Mouse (Mus musculus): ENCODE results near the gene Lrrc56. TPM values are rescaled to one million over a fixed set of nuclear protein-coding genes. Genes with fewer than 3 reads are reported as not detected.

The Lrrc56 gene
- 14.0 and 21.8 TPM in 2 replicates for polyA plus RNA-seq (2016; fragmentation: Nextera tagmentation; extraction: Ambion mirVana)

DNA sequence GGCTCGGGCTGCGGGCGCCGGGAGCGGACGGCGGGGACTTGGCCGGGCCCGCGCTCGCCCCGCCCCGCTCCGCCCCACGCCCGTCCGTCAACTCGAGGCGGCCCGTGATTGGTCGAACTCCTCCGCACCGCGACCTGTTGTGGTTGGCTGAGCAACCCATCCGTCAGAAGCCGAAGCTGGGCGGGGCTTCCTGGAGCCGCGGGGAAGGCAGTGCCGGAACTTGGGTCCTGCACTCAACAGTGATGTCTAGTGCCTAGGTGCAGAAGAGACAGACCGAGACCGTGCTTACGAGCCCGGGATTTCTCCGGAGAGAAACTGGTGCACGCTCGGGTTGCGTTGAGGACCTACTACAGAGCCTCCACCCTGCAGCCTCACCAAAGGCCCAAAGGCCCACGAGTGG is at the start of gene Lrrc56, which contains the start of gene Hras:
Gene Lrrc56 (plus strand): TSS at position 210 of the 400 bp plus-strand sequence.
Gene Hras (minus strand): TSS at position 58 of the 400 bp plus-strand sequence.
- under 1% methylated on average over 29 of the region's 39 CpGs for WGBS
- H3K9me3 ChIP-seq (replicated peaks), result no peaks in the 10 kb centered on the region
- peaks cover 32% of the 10 kb centered on the region for H3K4me1 ChIP-seq
- peak within 1 kb of the TSS; percentile 85 for H3K4me3 ChIP-seq
- no peaks in the 10 kb centered on the region for H3K27me3 ChIP-seq (ENCODE audit: low read depth, poor library complexity, severe bottlenecking)
- peaks cover 39% of the 10 kb centered on the region for H3K36me3 ChIP-seq
- peak within 1 kb of the TSS; percentile 92 for H3K27ac ChIP-seq
- DNase-seq (ENCODE audit: low spot score), result peak; percentile 99

DNA sequence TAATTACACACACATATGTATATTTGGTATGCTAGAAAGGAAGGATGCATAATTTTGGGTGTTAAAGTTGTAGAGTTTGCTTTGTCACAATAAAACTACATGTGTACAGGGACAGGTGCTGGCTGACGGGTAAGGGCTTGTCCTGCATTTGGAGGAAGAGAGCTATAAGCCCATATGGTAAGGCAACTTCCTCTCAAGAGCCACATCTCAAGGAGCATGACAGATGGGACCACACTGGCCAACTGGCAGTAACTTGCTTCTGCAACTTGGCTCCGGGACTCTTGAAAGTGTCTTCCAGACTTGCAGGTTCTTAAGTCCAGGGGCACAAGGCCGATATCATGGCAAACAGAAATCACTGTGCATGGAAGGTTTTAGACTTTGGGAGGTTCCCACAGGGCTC is 49.3 kb upstream of the Lrrc56 start:
- no peak for DNase-seq (ENCODE audit: low spot score)
- WGBS, result 93% methylated on average over 3 of the region's 3 CpGs
- H3K27me3 ChIP-seq (ENCODE audit: low read depth, poor library complexity, severe bottlenecking), result no peaks in the 10 kb centered on the region
- H3K36me3 ChIP-seq, result peaks cover 89% of the 10 kb centered on the region
- H3K9me3 ChIP-seq (replicated peaks), result no peaks in the 10 kb centered on the region
- H3K4me3 ChIP-seq, result no peak overlapping the region
- H3K4me1 ChIP-seq, result no peaks in the 10 kb centered on the region
- H3K27ac ChIP-seq, result no peak overlapping the region

DNA sequence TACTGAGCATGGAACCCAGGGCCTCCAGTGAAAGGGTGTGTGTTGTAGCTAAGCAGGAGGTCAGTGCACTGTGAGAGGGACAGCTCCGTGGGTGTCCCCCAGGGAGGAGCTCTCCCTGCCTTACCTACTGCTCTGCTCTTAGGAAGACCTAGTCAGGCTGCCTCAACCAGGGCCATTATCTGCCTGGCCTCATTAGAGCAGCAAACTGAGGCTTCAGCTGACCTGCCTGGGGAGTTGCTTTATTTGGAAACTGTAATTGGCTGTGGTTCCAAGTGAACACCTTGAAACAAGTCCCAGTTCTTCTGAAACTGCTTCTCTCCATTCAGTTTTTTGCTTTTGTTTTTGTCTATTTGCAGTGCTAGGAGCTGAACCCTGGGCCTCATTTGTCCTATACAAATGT is 48.6 kb upstream of the Lrrc56 start:
- WGBS, result 50% methylated on average over 1 of the region's 1 CpGs

DNA sequence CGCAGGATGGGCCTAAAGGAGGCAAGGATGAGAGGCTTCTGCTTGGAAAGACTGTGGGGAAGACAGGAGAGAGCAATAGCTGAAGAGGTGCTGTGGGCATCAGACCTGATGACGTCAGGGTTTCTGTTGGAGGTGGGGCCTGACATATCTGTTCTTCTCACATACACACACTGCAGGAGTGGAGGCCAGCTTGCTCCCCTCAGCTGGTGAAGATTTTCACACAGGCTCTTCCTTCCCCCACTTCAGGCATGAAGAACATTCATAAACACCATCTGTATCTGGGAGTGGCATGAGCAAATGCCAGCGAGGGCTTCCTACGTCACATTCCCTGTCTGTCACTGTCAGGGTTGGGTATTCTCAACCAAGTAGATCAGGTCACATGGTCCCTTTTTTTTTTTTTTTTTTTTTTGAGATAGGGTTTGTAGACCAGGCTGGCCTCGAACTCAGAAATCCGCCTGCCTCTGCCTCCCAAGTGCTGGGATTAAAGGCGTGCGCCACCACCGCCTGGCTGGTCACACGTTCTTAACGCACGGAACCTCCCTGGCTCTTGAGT is 47.8 kb upstream of the Lrrc56 start:
- H3K4me3 ChIP-seq, result no peak overlapping the region
- H3K4me1 ChIP-seq, result no peaks in the 10 kb centered on the region
- 97% methylated on average over 12 of the region's 12 CpGs for WGBS

More for the DNA sequence above, 48.6 kb upstream of the Lrrc56 start:
- Histone ChIP-seq H3K27ac (no peak overlapping the region), H3K4me1 (no peaks in the 10 kb centered on the region), H3K27me3 (ENCODE audit: low read depth, poor library complexity, severe bottlenecking) (no peaks in the 10 kb centered on the region), H3K36me3 (peaks cover 88% of the 10 kb centered on the region), H3K4me3 (no peak overlapping the region), H3K9me3 (replicated peaks) (no peaks in the 10 kb centered on the region)
- no peak for DNase-seq (ENCODE audit: low spot score)

DNA sequence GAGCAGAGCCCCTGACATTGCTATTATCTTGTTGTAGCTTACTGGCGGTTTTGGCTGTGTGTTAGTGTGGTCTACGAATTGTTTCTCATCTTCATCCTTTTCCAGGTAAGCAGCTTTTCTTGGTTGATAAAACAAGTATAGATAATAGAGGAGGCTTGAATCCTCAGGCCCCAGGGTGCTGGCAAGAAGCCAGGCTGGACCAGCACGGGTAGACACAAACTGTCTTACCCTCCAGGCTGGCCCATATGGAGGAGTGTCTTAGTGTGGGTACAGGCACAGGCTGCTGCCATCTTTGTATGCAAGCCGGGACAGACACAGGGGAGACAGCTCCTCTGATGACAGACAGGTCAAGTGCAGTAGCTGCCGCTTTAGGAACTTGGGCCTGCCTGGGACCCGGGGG is 46.9 kb upstream of the Lrrc56 start:
- H3K27me3 ChIP-seq (ENCODE audit: low read depth, poor library complexity, severe bottlenecking), result no peaks in the 10 kb centered on the region
- no peaks in the 10 kb centered on the region for H3K4me1 ChIP-seq
- H3K27ac ChIP-seq, result no peak overlapping the region
- 92% methylated on average over 6 of the region's 6 CpGs for WGBS
- peaks cover 91% of the 10 kb centered on the region for H3K36me3 ChIP-seq
- H3K4me3 ChIP-seq, result no peak overlapping the region
- H3K9me3 ChIP-seq (replicated peaks), result no peaks in the 10 kb centered on the region
- DNase-seq (ENCODE audit: low spot score), result no peak

More for the DNA sequence above, 47.8 kb upstream of the Lrrc56 start:
- H3K9me3 ChIP-seq (replicated peaks), result no peaks in the 10 kb centered on the region
- no peaks in the 10 kb centered on the region for H3K27me3 ChIP-seq (ENCODE audit: low read depth, poor library complexity, severe bottlenecking)
- DNase-seq (ENCODE audit: low spot score), result no peak
- peaks cover 90% of the 10 kb centered on the region for H3K36me3 ChIP-seq
- H3K27ac ChIP-seq, result no peak overlapping the region

DNA sequence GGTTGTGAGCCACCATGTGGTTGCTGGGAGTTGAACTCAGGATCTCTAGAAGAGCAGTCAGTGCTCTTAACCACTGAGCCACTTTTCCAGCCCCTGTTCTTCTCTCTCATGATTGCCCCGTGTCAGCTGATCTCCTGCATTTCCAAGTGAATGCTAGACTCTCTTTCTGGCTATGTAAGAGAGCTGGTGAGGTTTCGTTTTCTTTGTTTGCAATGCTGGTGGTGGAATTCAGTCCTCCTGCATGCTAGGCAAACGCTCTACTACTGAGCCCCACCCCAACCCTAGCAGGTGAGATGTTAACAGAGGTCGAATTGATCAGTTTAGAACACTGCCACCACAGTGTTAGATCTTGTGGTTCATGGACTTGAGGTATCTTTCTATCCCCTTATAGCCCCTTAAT is 45.3 kb upstream of the Lrrc56 start:
- peaks cover 94% of the 10 kb centered on the region for H3K36me3 ChIP-seq
- no peaks in the 10 kb centered on the region for H3K27me3 ChIP-seq (ENCODE audit: low read depth, poor library complexity, severe bottlenecking)
- H3K4me1 ChIP-seq, result no peaks in the 10 kb centered on the region
- no peak overlapping the region for H3K4me3 ChIP-seq
- no peak for DNase-seq (ENCODE audit: low spot score)
- no peaks in the 10 kb centered on the region for H3K9me3 ChIP-seq (replicated peaks)
- H3K27ac ChIP-seq, result no peak overlapping the region
- WGBS, result 75% methylated on average over 4 of the region's 4 CpGs

DNA sequence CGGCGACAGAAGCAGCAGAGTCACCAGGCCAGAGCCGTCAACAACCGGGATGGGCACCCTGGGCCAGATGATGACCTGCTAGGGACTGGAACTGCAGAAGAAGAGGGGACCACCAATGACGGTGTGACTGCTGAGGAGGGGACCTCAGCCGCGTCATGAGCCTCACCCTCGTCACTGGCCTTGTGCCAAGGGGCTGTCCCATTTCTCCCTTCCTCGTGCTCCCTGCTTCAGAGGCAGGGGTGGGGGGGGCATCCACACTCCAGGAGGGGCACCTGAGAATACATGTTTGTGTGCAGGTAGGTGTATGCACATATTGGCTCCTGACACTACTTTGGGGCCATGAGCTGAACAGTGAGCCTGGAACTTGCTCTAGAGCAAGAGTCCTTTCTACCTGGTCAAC is 38.6 kb upstream of the Lrrc56 start:
- DNase-seq (ENCODE audit: low spot score), result no peak
- no peaks in the 10 kb centered on the region for H3K27me3 ChIP-seq (ENCODE audit: low read depth, poor library complexity, severe bottlenecking)

DNA sequence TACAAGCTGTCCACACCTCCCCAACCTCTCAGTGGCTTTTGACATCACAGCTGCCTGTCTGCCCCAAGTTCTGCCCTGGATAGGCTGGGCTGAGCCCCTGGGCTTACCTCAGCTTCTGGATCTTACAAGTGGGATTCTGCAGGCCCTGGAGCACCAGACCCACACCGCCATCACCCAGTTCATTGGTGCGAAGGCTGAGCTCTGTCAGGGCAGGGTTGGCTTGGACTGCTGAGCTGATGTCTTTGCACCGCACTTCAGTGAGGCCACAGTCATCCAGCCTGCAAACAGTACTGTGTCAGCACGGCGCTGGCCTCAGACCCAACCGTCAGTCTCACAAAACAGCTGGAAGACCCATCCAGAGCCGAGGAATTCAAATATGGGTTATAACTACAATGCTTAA is 29.6 kb upstream of the Lrrc56 start:
- 95% methylated on average over 7 of the region's 7 CpGs for WGBS
- Histone ChIP-seq H3K27ac (no peak overlapping the region), H3K4me1 (peaks cover 19% of the 10 kb centered on the region), H3K36me3 (peaks cover 67% of the 10 kb centered on the region), H3K9me3 (replicated peaks) (no peaks in the 10 kb centered on the region), H3K4me3 (no peak overlapping the region), H3K27me3 (ENCODE audit: low read depth, poor library complexity, severe bottlenecking) (no peaks in the 10 kb centered on the region)
- DNase-seq (ENCODE audit: low spot score), result no peak

More for the DNA sequence above, 38.6 kb upstream of the Lrrc56 start:
- WGBS, result 95% methylated on average over 9 of the region's 9 CpGs
- no peak overlapping the region for H3K27ac ChIP-seq
- H3K4me1 ChIP-seq, result no peaks in the 10 kb centered on the region
- peaks cover 90% of the 10 kb centered on the region for H3K36me3 ChIP-seq
- H3K9me3 ChIP-seq (replicated peaks), result no peaks in the 10 kb centered on the region
- H3K4me3 ChIP-seq, result no peak overlapping the region

DNA sequence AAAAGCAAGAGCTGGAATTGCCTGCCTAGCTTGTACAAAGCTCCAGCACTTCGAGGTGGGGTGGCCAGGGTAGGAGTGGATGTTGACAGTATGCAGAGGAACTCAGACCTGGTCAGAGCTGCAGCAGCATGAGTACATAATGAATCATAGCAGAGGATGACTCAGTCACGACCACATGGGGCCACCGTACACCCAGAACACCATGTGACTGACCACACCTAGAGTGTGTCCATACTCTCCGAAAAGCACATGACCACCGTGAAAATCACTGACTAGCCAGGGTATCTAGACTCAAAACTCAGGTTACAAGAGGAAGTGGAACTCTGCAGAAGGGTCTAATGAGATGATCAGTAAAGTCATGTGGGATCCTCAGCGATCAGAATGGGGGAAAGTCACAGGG is 29.1 kb upstream of the Lrrc56 start:
- 91% methylated on average over 6 of the region's 6 CpGs for WGBS
- peaks cover 63% of the 10 kb centered on the region for H3K36me3 ChIP-seq

DNA sequence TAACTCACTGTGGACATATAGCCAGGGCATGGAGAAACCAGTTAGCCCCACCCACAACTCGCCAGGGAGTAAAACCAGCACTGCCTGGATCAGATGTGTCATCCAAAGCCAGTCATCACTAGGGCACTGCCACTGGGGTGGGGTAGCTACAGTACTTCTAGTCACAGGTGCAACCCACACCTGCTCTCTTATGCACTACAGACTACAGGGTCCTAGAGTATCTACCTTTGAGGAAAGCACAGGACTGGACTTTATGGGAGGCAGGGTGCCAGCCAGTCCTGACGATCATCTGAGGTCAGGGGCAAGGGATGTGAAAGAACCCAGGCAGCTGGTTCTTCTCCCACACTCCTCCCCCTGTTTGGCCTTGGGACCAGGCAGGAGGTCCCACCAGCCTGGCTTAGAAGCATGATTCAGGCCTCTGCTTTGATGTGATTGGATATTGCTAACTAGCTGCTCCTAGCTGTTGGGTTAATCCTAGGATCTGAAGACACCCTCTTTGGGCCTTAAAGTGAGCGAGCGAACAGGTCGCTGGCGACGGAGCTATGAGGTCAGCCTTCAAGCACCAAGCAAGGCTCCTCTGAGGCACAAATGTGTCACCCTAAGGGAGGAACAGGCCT is 25.9 kb upstream of the Lrrc56 start:
- Histone ChIP-seq H3K27me3 (ENCODE audit: low read depth, poor library complexity, severe bottlenecking) (no peaks in the 10 kb centered on the region), H3K4me1 (peaks cover 26% of the 10 kb centered on the region), H3K9me3 (replicated peaks) (no peaks in the 10 kb centered on the region), H3K27ac (peak overlapping the region; percentile 78), H3K4me3 (peak overlapping the region; percentile 54), H3K36me3 (peaks cover 33% of the 10 kb centered on the region)
- 17% methylated on average over 7 of the region's 7 CpGs for WGBS
- DNase-seq (ENCODE audit: low spot score), result no peak

More for the DNA sequence above, 29.1 kb upstream of the Lrrc56 start:
- DNase-seq (ENCODE audit: low spot score), result no peak
- Histone ChIP-seq H3K4me1 (peaks cover 19% of the 10 kb centered on the region), H3K27ac (no peak overlapping the region), H3K9me3 (replicated peaks) (no peaks in the 10 kb centered on the region), H3K4me3 (no peak overlapping the region), H3K27me3 (ENCODE audit: low read depth, poor library complexity, severe bottlenecking) (no peaks in the 10 kb centered on the region)

DNA sequence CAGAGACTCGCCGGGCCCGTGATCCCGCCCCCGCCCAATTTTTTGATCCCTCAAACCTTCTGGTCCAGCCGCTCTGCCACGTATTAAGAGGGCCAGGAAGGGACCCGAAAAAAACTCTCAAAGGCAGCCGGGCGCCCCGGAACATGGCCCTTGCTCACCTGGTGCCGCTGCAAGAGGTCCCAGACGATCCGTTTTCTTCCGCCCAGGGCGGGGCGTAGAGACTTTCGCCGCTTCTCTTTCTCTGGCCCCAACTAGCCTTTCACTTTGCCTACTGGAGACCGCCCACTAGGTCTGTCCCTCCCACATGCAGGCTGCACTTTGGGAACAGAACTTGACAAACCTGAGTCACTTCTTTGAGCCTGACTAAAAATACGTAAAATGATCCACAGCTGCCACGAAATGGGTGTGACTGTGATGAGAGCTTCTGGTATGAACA is 25.4 kb upstream of the Lrrc56 start:
- H3K27me3 ChIP-seq (ENCODE audit: low read depth, poor library complexity, severe bottlenecking), result no peaks in the 10 kb centered on the region
- peak; percentile 65 for DNase-seq (ENCODE audit: low spot score)
- H3K4me3 ChIP-seq, result peak overlapping the region; percentile 54
- peak overlapping the region; percentile 78 for H3K27ac ChIP-seq
- WGBS, result 2% methylated on average over 22 of the region's 22 CpGs
- peaks cover 31% of the 10 kb centered on the region for H3K4me1 ChIP-seq
- H3K9me3 ChIP-seq (replicated peaks), result no peaks in the 10 kb centered on the region
- H3K36me3 ChIP-seq, result peaks cover 28% of the 10 kb centered on the region

DNA sequence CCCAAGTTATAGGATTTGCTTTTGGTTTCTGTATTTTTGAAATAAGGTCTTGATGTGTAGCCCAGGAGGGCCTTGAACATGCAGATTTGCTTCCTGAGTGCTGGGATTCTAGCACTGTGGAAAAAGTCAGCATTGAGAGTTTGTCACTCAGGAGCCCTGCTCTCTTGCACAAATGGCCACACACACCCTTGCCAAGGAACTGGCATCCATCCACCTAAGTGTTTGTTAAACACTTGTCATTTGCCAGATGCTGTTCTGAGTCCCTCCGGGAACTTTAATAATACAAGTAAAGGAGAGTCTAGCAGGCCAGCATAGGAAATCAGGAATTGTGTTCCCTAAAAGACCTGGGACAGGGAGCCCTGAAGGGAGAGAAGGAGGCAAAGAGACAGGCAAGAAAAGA is 24.7 kb upstream of the Lrrc56 start:
- H3K9me3 ChIP-seq (replicated peaks), result no peaks in the 10 kb centered on the region
- H3K36me3 ChIP-seq, result peaks cover 20% of the 10 kb centered on the region
- H3K4me3 ChIP-seq, result no peak overlapping the region
- WGBS, result 82% methylated on average over 1 of the region's 1 CpGs
- peaks cover 32% of the 10 kb centered on the region for H3K4me1 ChIP-seq
- no peaks in the 10 kb centered on the region for H3K27me3 ChIP-seq (ENCODE audit: low read depth, poor library complexity, severe bottlenecking)
- 0 out of 2 replicates have a peak overlapping the region, but pooled peaks have one; percentile 78 for H3K27ac ChIP-seq
- no peak for DNase-seq (ENCODE audit: low spot score)

DNA sequence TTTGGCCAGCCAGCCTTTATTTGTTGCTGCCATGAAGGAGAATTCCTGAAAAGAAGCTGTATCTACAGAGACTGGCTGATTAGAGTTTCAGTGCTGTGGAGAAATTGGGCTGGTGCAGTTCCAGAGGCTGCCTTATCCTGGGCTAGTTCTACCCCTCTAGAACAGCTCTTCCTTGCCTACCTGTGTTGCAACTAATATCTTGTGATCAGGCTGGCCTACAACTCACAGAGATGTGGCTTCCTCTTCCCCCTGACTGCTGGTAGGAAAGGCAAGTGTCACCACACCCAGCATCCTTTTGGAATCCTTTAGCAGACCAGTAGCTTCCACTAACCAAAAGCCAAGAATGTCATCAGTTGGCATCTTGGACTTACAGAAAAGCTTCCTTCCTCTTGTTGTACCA is 24.1 kb upstream of the Lrrc56 start:
- no peak overlapping the region for H3K27ac ChIP-seq
- H3K9me3 ChIP-seq (replicated peaks), result no peaks in the 10 kb centered on the region
- no peak overlapping the region for H3K4me3 ChIP-seq
- no peak for DNase-seq (ENCODE audit: low spot score)
- H3K4me1 ChIP-seq, result peaks cover 32% of the 10 kb centered on the region
- H3K27me3 ChIP-seq (ENCODE audit: low read depth, poor library complexity, severe bottlenecking), result no peaks in the 10 kb centered on the region
- peaks cover 15% of the 10 kb centered on the region; the same call in 1 of the 2 replicates for H3K36me3 ChIP-seq
